Mouse (Mus musculus): Measurements from ENCODE around the gene Slc9a1. TPM values are rescaled to one million over a fixed set of nuclear protein-coding genes. Genes with fewer than 3 reads are reported as not detected.

The Slc9a1 gene
- 39.9 and 40.4 TPM in 2 replicates for polyA plus RNA-seq (2012; rRNA removed)

GRCm38 (mm10) chr4:133369553-133370297 is at the start of gene Slc9a1:
TSS of gene Slc9a1 (plus strand) at chr4:133369706.
- peak; percentile 95 for DNase-seq
- TF ChIP-seq CTCF (IDR thresholded peaks at IDR 0.05; ENCODE audit: insufficient read depth, low read length) (peak; percentile 75), POLR2A (IDR thresholded peaks at IDR 0.05; ENCODE audit: borderline replicate concordance, extremely low read depth, low read depth, low read length) (peak; percentile 100)
- peaks cover 29% of the 10 kb centered on the region for H3K4me1 ChIP-seq (ENCODE audit: control insufficient read depth, insufficient read depth, low read length)
- peak within 1 kb of the TSS; percentile 92 for H3K4me3 ChIP-seq (replicated peaks; ENCODE audit: extremely low read depth, low read depth, low read length)
- WGBS, result under 1% methylated on average over 40 of the region's 40 CpGs

- 37% methylated on average over 7 of the region's 7 CpGs for WGBS
- no peaks in the 10 kb centered on the region for H3K4me1 ChIP-seq (ENCODE audit: control insufficient read depth, insufficient read depth, low read length)
- TF ChIP-seq POLR2A (IDR thresholded peaks at IDR 0.05; ENCODE audit: borderline replicate concordance, extremely low read depth, low read depth, low read length) (no peak), CTCF (IDR thresholded peaks at IDR 0.05; ENCODE audit: insufficient read depth, low read length) (no peak)
- H3K4me3 ChIP-seq (replicated peaks; ENCODE audit: extremely low read depth, low read depth, low read length), result no peak overlapping the region
- no peak for DNase-seq
These were observed 41.4 kb upstream of the Slc9a1 start for GRCm38 (mm10) chr4:133328129-133328528.

- H3K4me3 ChIP-seq (replicated peaks; ENCODE audit: extremely low read depth, low read depth, low read length), result no peak overlapping the region
- WGBS, result 72% methylated on average over 4 of the region's 4 CpGs
- H3K4me1 ChIP-seq (ENCODE audit: control insufficient read depth, insufficient read depth, low read length), result no peaks in the 10 kb centered on the region
- TF ChIP-seq CTCF (IDR thresholded peaks at IDR 0.05; ENCODE audit: insufficient read depth, low read length) (no peak), POLR2A (IDR thresholded peaks at IDR 0.05; ENCODE audit: borderline replicate concordance, extremely low read depth, low read depth, low read length) (no peak)
- no peak for DNase-seq
These were observed 39.2 kb upstream of the Slc9a1 start for GRCm38 (mm10) chr4:133330296-133330695.

- WGBS, result 67% methylated on average over 6 of the region's 6 CpGs
- DNase-seq, result no peak
- H3K4me3 ChIP-seq (replicated peaks; ENCODE audit: extremely low read depth, low read depth, low read length), result no peak overlapping the region
These were observed 36.2 kb upstream of the Slc9a1 start for GRCm38 (mm10) chr4:133333306-133333705.

GRCm38 (mm10) chr4:133337833-133338520 is 31.5 kb upstream of the Slc9a1 start:
- TF ChIP-seq CTCF (IDR thresholded peaks at IDR 0.05; ENCODE audit: insufficient read depth, low read length) (no peak), POLR2A (IDR thresholded peaks at IDR 0.05; ENCODE audit: borderline replicate concordance, extremely low read depth, low read depth, low read length) (no peak)
- WGBS, result 11% methylated on average over 14 of the region's 14 CpGs
- DNase-seq, result no peak

More at GRCm38 (mm10) chr4:133333306-133333705, 36.2 kb upstream of the Slc9a1 start:
- no peaks in the 10 kb centered on the region for H3K4me1 ChIP-seq (ENCODE audit: control insufficient read depth, insufficient read depth, low read length)
- TF ChIP-seq CTCF (IDR thresholded peaks at IDR 0.05; ENCODE audit: insufficient read depth, low read length) (no peak), POLR2A (IDR thresholded peaks at IDR 0.05; ENCODE audit: borderline replicate concordance, extremely low read depth, low read depth, low read length) (no peak)

GRCm38 (mm10) chr4:133338521-133339095 is 30.9 kb upstream of the Slc9a1 start:
- TF ChIP-seq POLR2A (IDR thresholded peaks at IDR 0.05; ENCODE audit: borderline replicate concordance, extremely low read depth, low read depth, low read length) (no peak), CTCF (IDR thresholded peaks at IDR 0.05; ENCODE audit: insufficient read depth, low read length) (no peak)
- Histone ChIP-seq H3K4me3 (replicated peaks; ENCODE audit: extremely low read depth, low read depth, low read length) (peak overlapping the region; percentile 86), H3K4me1 (ENCODE audit: control insufficient read depth, insufficient read depth, low read length) (no peaks in the 10 kb centered on the region)
- 1% methylated on average over 39 of the region's 39 CpGs for WGBS
- DNase-seq, result no peak

More at GRCm38 (mm10) chr4:133337833-133338520, 31.5 kb upstream of the Slc9a1 start:
- Histone ChIP-seq H3K4me3 (replicated peaks; ENCODE audit: extremely low read depth, low read depth, low read length) (peak overlapping the region; percentile 43), H3K4me1 (ENCODE audit: control insufficient read depth, insufficient read depth, low read length) (no peaks in the 10 kb centered on the region)

GRCm38 (mm10) chr4:133339148-133339749 is 30.3 kb upstream of the Slc9a1 start:
- 1% methylated on average over 60 of the region's 60 CpGs for WGBS
- no peak for TF ChIP-seq CTCF (IDR thresholded peaks at IDR 0.05; ENCODE audit: insufficient read depth, low read length)
- peak; percentile 77; the same call in 1 of the 2 replicates for TF ChIP-seq POLR2A (IDR thresholded peaks at IDR 0.05; ENCODE audit: borderline replicate concordance, extremely low read depth, low read depth, low read length)
- Histone ChIP-seq H3K4me3 (replicated peaks; ENCODE audit: extremely low read depth, low read depth, low read length) (peak overlapping the region; percentile 86), H3K4me1 (ENCODE audit: control insufficient read depth, insufficient read depth, low read length) (no peaks in the 10 kb centered on the region)
- peak; percentile 96 for DNase-seq

- no peak for TF ChIP-seq POLR2A (IDR thresholded peaks at IDR 0.05; ENCODE audit: borderline replicate concordance, extremely low read depth, low read depth, low read length)
- no peak for TF ChIP-seq CTCF (IDR thresholded peaks at IDR 0.05; ENCODE audit: insufficient read depth, low read length)
- no peak for DNase-seq
- Histone ChIP-seq H3K4me1 (ENCODE audit: control insufficient read depth, insufficient read depth, low read length) (no peaks in the 10 kb centered on the region), H3K4me3 (replicated peaks; ENCODE audit: extremely low read depth, low read depth, low read length) (no peak overlapping the region)
- 87% methylated on average over 2 of the region's 2 CpGs for WGBS
These were observed 29.3 kb upstream of the Slc9a1 start for GRCm38 (mm10) chr4:133340217-133340616.

- Histone ChIP-seq H3K4me3 (replicated peaks; ENCODE audit: extremely low read depth, low read depth, low read length) (no peak overlapping the region), H3K4me1 (ENCODE audit: control insufficient read depth, insufficient read depth, low read length) (no peaks in the 10 kb centered on the region)
- peak; percentile 29 for DNase-seq
- WGBS, result 2% methylated on average over 4 of the region's 4 CpGs
- TF ChIP-seq POLR2A (IDR thresholded peaks at IDR 0.05; ENCODE audit: borderline replicate concordance, extremely low read depth, low read depth, low read length) (no peak), CTCF (IDR thresholded peaks at IDR 0.05; ENCODE audit: insufficient read depth, low read length) (peak; percentile 60)
These were observed 25.4 kb upstream of the Slc9a1 start for GRCm38 (mm10) chr4:133344112-133344511.

All from lung, adult 2 months (tissue).